Mouse (Mus musculus): ENCODE data around the gene Nr4a3. TPM values are rescaled to one million over a fixed set of nuclear protein-coding genes. Genes with fewer than 3 reads are reported as not detected.

Gene Nr4a3
- polyA plus RNA-seq, 1 experiment from 2014 or later: 0.04 TPM

DNA sequence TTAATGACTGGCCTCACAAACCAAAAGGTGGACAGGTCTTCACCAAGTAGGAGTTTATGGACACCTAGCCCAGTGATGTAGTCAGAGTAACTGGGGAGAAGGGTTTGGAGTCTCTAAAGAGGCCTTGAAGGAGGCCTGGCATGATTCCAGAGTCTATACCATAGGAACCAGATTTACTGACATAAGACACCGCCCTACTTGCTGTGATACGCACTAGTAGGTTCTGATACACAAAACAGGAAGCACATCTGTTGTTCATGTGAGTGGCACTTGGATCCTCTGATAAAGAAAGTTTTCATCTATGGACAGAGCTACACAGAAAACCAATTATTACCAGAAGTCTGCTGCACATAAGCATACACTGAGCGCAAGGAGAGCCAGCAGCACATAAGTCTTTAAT lies 65.4 kb downstream of the Nr4a3 start:
- no peak for ATAC-seq (replicated peaks; ENCODE audit: low FRiP score, low read depth)

GRCm38 (mm10) chr4:48116191-48116590 lies 71.2 kb downstream of the Nr4a3 start:
- no peaks in the 10 kb centered on the region for H3K9me3 ChIP-seq (replicated peaks; ENCODE audit: low read length)
- ATAC-seq (replicated peaks; ENCODE audit: low FRiP score, low read depth) (no peak), DNase-seq (ENCODE audit: low spot score) (no peak)
- H3K36me3 ChIP-seq (ENCODE audit: insufficient read depth, low read length): no peaks in the 10 kb centered on the region
- no peaks in the 10 kb centered on the region for H3K27me3 ChIP-seq (ENCODE audit: insufficient read depth, low read length)
- no peak overlapping the region for H3K9ac ChIP-seq (ENCODE audit: low read depth, low read length)
- TF ChIP-seq CTCF (IDR thresholded peaks at IDR 0.05; ENCODE audit: low read depth): peak; percentile 49
- no peak overlapping the region for H3K4me3 ChIP-seq (replicated peaks; ENCODE audit: low read depth, low read length)
- no peak overlapping the region for H3K4me2 ChIP-seq (ENCODE audit: low read length)
- no peak overlapping the region for H3K27ac ChIP-seq
- H3K4me1 ChIP-seq (replicated peaks; ENCODE audit: insufficient read depth, low read length): no peaks in the 10 kb centered on the region
- 64% methylated on average over 4 of the region's 4 CpGs for WGBS

More for the DNA sequence above, 65.4 kb downstream of the Nr4a3 start:
- H3K27ac ChIP-seq: no peak overlapping the region
- no peaks in the 10 kb centered on the region for H3K4me1 ChIP-seq (replicated peaks; ENCODE audit: insufficient read depth, low read length)
- H3K4me3 ChIP-seq (replicated peaks; ENCODE audit: low read depth, low read length): no peak overlapping the region
- H3K27me3 ChIP-seq (ENCODE audit: insufficient read depth, low read length): no peaks in the 10 kb centered on the region
- no peaks in the 10 kb centered on the region for H3K9me3 ChIP-seq (replicated peaks; ENCODE audit: low read length)
- DNase-seq (ENCODE audit: low spot score): no peak
- no peak overlapping the region for H3K4me2 ChIP-seq (ENCODE audit: low read length)
- H3K9ac ChIP-seq (ENCODE audit: low read depth, low read length): no peak overlapping the region
- no peaks in the 10 kb centered on the region for H3K36me3 ChIP-seq (ENCODE audit: insufficient read depth, low read length)
- WGBS: 68% methylated on average over 3 of the region's 3 CpGs
- no peak for TF ChIP-seq CTCF (IDR thresholded peaks at IDR 0.05; ENCODE audit: low read depth)

- Histone ChIP-seq H3K9me3 (replicated peaks; ENCODE audit: low read length) (no peaks in the 10 kb centered on the region), H3K4me2 (ENCODE audit: low read length) (peak overlapping the region; percentile 82), H3K4me3 (replicated peaks; ENCODE audit: low read depth, low read length) (peak overlapping the region; percentile 58), H3K9ac (ENCODE audit: low read depth, low read length) (no peak overlapping the region), H3K27me3 (ENCODE audit: insufficient read depth, low read length) (no peaks in the 10 kb centered on the region), H3K36me3 (ENCODE audit: insufficient read depth, low read length) (no peaks in the 10 kb centered on the region), H3K4me1 (replicated peaks; ENCODE audit: insufficient read depth, low read length) (0 out of 2 replicates have a peak, but pooled peaks cover 5% of the 10 kb centered on the region), H3K27ac (no peak overlapping the region)
- no peak for TF ChIP-seq CTCF (IDR thresholded peaks at IDR 0.05; ENCODE audit: low read depth)
- DNase-seq (ENCODE audit: low spot score) (no peak), ATAC-seq (replicated peaks; ENCODE audit: low FRiP score, low read depth) (peak; percentile 81)
- 3% methylated on average over 9 of the region's 9 CpGs for WGBS
Observed at GRCm38 (mm10) chr4:48124416-48124772, 79.4 kb downstream of the Nr4a3 start.

DNA sequence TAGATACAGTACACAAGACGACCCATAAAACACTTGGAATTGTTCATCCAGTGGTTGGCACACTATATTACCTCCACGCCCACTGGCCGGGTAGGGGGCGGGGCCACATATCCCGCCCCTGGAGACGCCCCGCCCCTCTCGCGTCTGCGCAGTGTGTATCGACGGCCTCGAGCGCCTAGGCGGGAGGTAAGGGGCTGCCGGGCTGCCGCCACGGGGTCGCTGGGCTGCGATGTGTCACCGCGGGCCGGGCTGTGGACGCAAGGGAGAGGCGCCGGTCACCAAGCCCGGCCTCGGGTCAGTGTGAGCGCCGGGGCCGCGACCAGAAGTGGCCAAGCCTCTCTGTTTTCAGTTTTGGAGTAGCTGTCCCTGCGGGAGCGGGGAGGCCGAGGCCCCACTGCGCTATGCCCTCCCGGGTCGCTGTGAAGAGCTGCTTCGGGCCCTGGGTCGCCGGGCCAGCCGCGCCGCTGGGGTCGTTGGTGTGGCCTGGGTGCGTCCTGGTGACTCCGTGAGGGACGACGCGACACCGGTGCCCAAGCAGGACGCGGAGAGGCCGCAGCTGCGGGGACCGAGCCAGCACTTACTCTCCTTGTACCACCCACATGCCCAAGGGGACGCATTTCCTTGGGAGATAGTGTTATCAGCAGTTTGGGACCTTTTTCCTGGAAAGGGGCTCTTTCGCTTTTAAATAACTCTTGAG lies 80.0 kb downstream of the Nr4a3 start, which contains the start of gene Stx17:
Stx17 (plus strand) TSS at position 143 of the 697 bp plus-strand sequence.
- H3K9ac ChIP-seq (ENCODE audit: low read depth, low read length): peak within 1 kb of the TSS; percentile 72
- no peaks in the 10 kb centered on the region for H3K36me3 ChIP-seq (ENCODE audit: insufficient read depth, low read length)
- H3K9me3 ChIP-seq (replicated peaks; ENCODE audit: low read length): no peaks in the 10 kb centered on the region
- peak within 1 kb of the TSS; percentile 82 for H3K4me2 ChIP-seq (ENCODE audit: low read length)
- peak; percentile 99 for ATAC-seq (replicated peaks; ENCODE audit: low FRiP score, low read depth)
- H3K4me1 ChIP-seq (replicated peaks; ENCODE audit: insufficient read depth, low read length): 0 out of 2 replicates have a peak, but pooled peaks cover 5% of the 10 kb centered on the region
- H3K27ac ChIP-seq: 0 out of 2 replicates have a peak within 1 kb of the TSS, but pooled peaks have one; percentile 28
- TF ChIP-seq CTCF (IDR thresholded peaks at IDR 0.05; ENCODE audit: low read depth): no peak
- no peaks in the 10 kb centered on the region for H3K27me3 ChIP-seq (ENCODE audit: insufficient read depth, low read length)
- DNase-seq (ENCODE audit: low spot score): peak; percentile 87
- peak within 1 kb of the TSS; percentile 58 for H3K4me3 ChIP-seq (replicated peaks; ENCODE audit: low read depth, low read length)
- under 1% methylated on average over 58 of the region's 58 CpGs for WGBS

GRCm38 (mm10) chr4:48130314-48130713 lies 85.4 kb downstream of the Nr4a3 start:
- Histone ChIP-seq H3K9me3 (replicated peaks; ENCODE audit: low read length) (no peaks in the 10 kb centered on the region), H3K27ac (no peak overlapping the region), H3K9ac (ENCODE audit: low read depth, low read length) (no peak overlapping the region), H3K4me3 (replicated peaks; ENCODE audit: low read depth, low read length) (no peak overlapping the region), H3K4me2 (ENCODE audit: low read length) (no peak overlapping the region), H3K36me3 (ENCODE audit: insufficient read depth, low read length) (0 out of 2 replicates have a peak, but pooled peaks cover 7% of the 10 kb centered on the region), H3K4me1 (replicated peaks; ENCODE audit: insufficient read depth, low read length) (0 out of 2 replicates have a peak, but pooled peaks cover 3% of the 10 kb centered on the region), H3K27me3 (ENCODE audit: insufficient read depth, low read length) (no peaks in the 10 kb centered on the region)
- ATAC-seq (replicated peaks; ENCODE audit: low FRiP score, low read depth) (no peak), DNase-seq (ENCODE audit: low spot score) (no peak)
- TF ChIP-seq CTCF (IDR thresholded peaks at IDR 0.05; ENCODE audit: low read depth): no peak
- WGBS: 79% methylated on average over 6 of the region's 6 CpGs

- no peak for TF ChIP-seq CTCF (IDR thresholded peaks at IDR 0.05; ENCODE audit: low read depth)
- H3K4me3 ChIP-seq (replicated peaks; ENCODE audit: low read depth, low read length): no peak overlapping the region
- H3K4me2 ChIP-seq (ENCODE audit: low read length): no peak overlapping the region
- H3K9me3 ChIP-seq (replicated peaks; ENCODE audit: low read length): no peaks in the 10 kb centered on the region
- 0 out of 2 replicates have a peak, but pooled peaks cover 7% of the 10 kb centered on the region for H3K36me3 ChIP-seq (ENCODE audit: insufficient read depth, low read length)
- DNase-seq (ENCODE audit: low spot score) (no peak), ATAC-seq (replicated peaks; ENCODE audit: low FRiP score, low read depth) (no peak)
- H3K9ac ChIP-seq (ENCODE audit: low read depth, low read length): no peak overlapping the region
- H3K27me3 ChIP-seq (ENCODE audit: insufficient read depth, low read length): no peaks in the 10 kb centered on the region
- no peaks in the 10 kb centered on the region for H3K4me1 ChIP-seq (replicated peaks; ENCODE audit: insufficient read depth, low read length)
- no peak overlapping the region for H3K27ac ChIP-seq
- WGBS: 95% methylated on average over 9 of the region's 9 CpGs
Observed at GRCm38 (mm10) chr4:48131606-48132005, 86.7 kb downstream of the Nr4a3 start.

Data from kidney, postnatal 0 days (tissue).